Mouse (Mus musculus) adrenal gland, postnatal 14 days (tissue): ENCODE results near the gene Pheta1. TPM values are rescaled to one million over a fixed set of nuclear protein-coding genes. Genes with fewer than 3 reads are reported as not detected.

Source experiments
- DNase-seq: peaks from one replicate; pipeline ENCODE4 v3.0.0; 2021; ENCODE audit warnings: mixed read lengths
- long read RNA-seq, 2 experiments: library from polyadenylated mRNA; stranded (forward); transcript quantifications; one replicate each; pipeline ENCODE4 v2.0.0; 2021
- total RNA-seq: library from RNA; stranded (reverse); gene quantifications from 2 replicates; pipeline ENCODE4 v1.2.3, GENCODE M21; 2021

Pheta1 gene
- 7.1 and 8.8 TPM in 2 replicates for total RNA-seq
- long read RNA-seq, experiment 1, transcript Pheta1-201 (4 exons, 2,368 nt): major isoform, 20 of 28 reads
- long read RNA-seq, experiment 1, partial matches to known transcripts: 3 of 28 reads
- long read RNA-seq, experiment 1, other reads (novel, unspliced or antisense): 0 of 28 reads
- long read RNA-seq, experiment 2, transcript Pheta1-201 (4 exons, 2,368 nt): major isoform, 5 of 13 reads
- long read RNA-seq, experiment 2, partial matches to known transcripts: 1 of 13 reads
- long read RNA-seq, experiment 2, other reads (novel, unspliced or antisense): 4 of 13 reads

DNA sequence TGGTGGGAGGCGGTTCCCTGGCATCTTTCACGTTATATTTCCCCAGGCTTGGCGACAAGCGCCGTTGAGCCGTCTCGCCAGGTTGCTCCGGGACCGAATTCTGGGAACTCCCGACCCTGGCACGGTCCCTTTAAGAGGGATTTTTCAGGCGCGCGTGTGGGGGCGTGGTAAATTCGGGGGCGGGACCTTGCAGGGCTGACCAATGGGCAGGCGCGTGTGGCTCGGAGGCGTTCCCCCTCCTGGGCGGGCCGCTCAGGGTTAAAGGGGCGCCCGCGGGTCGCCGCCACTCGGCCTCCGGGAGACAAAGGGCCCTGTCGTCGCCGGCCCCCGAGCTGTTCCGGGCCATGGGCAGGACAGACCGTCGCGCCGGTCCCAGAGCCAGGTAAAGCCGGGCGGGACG, at the start of gene Pheta1:
Gene Pheta1 (plus strand): TSS at position 242 of the 400 bp plus-strand sequence.
- peak; percentile 97 for DNase-seq

DNA sequence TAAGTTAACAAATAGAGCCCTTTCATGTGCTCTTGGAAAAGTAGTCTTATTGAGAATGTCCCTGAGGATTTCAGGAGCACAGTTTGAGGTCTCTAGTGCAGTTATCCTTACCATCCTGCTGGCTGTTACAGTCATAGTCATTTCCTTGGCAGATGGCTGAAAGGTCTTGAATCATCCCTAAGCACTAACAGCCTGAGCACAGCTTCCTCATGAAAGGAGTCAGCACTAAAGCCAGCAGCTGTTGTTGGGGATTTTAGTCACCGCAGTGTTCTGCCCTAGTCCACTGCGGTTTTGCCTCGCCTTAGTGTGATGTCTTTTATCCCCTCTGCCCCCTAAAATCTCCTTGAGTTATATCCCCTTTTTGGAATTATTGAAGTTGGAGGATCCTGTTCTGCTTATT, 41.6 kb upstream of the Pheta1 start:
- DNase-seq: no peak

DNA sequence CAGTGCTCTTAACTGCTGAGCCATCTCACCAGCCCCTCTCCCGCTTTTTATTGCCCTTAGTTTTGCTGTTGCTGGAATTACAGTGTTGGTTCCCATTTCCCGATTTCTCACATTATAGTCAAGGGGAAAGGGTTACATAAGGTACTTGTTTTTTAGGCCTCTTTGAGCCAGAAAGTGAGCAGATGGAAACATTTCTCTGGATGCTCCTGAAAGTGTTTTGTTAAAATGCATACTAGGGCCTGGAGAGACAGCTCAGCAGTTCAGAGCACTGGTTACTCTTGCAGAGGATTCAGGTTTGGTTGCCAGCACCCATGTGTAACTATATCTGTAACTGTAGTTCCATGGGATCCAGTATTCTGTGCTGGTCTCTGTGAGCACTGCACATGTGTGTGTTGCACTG, 40.6 kb upstream of the Pheta1 start:
- no peak for DNase-seq

DNA sequence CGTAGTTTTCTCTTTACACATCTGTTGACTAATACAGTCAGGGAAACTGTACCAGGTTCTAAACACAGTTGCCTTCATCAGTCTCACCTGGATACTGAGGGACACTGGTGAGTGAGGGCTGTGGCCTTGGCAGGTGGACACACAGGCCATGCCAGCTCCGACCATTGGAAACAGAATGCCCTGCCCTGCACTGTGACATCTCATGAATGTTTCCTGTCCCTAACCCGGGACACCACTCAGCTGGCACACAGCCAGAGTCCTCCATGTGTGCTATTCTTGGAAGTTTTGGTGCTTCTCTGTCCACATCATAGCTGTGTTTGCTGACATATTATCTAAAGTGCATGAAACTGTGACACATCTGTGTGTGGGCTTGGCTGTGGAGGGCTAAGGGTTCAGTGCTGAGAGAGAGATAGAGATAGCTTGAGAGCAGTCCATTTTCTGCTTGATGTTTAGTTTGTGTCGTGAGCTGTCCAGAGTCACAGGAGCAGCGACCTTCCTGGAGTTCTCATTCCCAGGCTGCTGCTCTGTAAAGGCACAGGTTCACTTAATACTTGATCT, 39.0 kb upstream of the Pheta1 start:
- DNase-seq: peak; percentile 73

DNA sequence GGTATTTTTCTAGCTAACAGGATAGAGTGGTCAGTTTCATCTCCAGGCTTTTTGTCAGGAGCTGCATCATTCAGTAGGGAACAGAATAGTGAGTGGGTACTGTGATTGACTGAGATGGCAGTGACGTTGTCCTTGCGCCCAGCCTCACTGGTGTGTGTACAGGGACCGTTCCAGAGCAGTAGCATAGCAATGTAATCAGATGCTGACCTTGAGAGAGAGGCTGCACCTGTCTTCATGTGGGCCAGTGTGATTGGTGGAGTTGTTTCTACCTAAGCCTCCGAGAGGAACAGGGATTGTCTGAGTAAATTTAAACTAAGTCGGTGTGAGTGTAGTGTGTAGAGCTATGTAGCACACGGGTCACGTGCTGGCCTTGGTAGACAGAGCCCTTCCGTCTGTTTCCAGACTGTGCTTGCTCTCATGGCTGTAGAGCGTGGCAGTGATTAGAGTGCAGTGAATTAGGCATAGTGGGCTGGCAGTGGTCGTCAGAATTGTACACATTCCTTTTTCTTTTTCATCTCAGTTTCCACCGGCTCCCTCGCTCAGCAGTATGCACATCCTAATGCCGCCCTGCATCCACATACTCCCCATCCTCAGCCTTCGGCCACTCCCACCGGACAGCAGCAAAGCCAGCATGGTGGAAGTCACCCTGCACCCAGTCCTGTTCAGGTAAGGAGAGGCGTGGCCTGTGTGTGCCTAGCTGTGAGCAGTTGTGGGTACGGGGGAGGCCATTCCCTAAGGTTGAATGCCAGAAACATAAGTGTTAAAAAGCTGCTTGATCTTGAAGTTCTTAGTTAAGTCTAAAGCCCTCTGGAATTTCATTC, 38.2 kb upstream of the Pheta1 start:
- DNase-seq: no peak

DNA sequence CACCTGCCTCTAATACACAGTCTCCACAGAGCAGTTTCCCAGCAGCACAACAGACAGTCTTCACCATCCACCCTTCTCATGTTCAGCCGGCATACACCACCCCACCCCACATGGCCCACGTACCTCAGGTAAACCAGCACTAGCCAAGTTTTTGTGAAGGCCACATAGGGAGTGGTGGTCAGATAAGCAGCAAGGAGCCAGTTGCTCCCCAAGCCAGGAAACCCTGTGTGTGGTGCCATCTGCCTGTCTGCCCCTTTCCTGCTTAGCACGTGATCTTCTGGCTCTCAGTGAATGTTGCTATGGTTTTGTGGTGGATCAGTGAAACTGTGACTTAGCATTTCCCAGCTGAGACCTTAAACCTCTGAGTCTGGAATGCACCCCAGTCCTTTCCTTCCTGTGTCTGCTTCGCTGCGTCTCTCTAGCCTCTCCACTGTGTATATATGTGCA, 37.3 kb upstream of the Pheta1 start:
- no peak for DNase-seq

DNA sequence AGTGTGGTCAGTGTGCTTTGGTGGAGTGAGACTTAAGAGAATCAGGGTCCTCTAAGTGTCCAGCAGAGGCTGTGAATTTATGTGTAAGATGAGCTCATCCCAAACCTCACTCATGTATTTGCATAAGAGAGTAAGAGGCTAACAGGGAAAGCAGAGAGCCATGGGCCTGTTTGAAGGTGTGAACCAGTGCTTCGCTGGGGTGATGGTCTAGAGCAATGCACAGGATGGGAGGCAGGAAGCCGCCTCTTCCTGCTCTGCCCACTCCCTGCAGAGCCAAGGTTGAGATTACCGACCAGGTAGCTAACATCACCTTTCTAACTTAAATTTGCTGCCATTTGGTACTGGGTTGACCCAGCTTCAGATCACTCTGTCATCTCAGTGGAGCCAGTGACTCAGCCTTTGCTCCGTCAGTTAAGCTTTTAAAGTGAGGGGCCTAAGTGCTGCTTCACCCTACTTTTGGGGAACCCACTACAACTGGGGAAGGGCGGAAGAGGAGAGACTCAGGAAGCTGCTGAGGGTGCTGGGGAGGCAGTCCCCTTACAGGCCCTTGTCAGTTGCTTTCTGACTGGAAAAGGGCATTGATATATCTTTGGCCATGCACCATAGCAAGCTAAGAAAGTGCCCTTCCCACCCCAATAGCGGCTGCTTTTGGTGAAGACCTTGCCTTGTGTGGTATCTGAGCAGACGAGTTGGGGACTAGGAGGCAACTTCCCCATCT, 36.1 kb upstream of the Pheta1 start:
- DNase-seq: no peak

DNA sequence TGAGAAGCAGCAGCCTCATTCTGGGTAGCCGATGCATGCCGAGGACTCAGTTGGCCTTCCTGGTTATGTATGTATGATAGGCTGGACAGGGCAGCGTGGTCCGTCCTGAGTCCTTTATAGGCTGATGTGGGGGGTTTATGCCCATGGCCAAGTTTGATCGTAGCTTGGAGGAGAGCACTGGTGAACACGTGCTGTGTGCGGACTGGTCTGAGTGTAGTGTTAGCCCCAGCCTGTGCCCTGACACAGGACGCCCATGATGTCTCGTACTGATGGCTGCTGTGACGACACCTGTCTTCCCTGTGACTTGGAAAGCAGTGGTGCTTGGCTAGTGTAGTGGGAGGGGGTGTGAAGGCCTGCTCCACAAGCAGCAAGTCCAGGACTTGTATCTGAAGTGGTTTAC, 35.0 kb upstream of the Pheta1 start:
- DNase-seq: no peak

DNA sequence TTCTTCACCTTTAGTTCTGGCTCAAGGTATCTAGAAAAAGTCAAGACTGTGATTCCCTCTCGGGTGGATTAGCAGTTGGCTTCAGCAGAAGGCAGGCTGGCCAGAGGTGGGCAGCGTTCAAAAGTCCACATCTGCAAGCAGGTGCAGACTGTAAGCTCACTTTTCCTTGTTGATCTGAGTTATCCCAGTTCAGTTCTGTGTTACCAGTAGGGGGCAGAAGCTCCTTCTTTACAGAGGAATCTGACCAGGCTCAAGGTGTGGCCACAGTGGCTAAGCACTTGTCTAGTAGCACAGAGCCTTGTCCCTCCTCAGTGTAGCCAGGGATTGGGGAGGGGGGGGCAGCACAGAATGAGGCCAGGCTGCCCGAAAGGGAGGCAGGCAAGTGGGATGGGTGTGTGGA, 33.7 kb upstream of the Pheta1 start:
- DNase-seq: peak; percentile 74

DNA sequence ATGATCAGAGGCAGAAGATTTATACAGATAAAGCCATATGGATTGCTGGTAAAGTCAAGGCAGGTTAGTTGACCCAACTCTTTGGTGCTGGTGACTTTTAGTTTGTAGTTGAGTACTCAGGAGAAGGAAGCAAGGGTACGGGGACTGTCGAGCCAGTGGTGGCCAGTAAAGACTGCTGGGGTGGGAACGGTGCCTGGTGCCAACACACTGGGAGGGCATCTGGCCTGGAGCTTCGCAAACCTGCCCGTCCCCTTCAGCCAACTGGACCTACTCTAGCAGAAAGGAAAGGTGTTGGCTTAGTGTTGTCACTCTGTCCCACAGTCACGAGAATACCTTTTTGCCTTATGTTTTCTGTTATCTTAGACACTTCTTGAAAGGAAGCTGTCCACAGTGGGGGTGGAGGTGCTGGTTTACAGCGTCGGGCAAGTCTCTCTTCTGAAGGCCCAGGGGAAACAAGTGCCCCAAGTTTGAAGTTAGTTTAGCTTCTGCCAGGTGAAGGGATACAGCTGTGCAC, 32.9 kb upstream of the Pheta1 start:
- DNase-seq: no peak

DNA sequence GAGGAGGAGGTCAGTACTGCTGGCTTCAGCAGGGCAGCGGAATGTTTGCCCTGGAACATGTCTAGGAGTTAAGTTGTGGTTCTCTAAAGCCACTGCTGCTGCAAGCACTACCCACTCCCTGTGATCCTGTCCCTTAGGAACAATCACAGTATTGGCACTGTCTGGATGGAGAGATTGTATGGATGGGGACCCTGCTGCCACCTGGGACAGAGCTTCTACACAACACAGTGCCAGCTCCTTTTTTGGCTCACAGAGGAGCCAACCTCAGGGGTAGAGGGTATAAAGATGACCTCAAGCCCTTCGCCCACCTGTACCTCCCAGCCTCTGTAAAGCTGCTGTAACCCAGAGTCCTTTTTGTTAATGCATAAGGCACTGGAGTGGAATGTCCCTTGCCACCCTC, 32.2 kb upstream of the Pheta1 start:
- no peak for DNase-seq

DNA sequence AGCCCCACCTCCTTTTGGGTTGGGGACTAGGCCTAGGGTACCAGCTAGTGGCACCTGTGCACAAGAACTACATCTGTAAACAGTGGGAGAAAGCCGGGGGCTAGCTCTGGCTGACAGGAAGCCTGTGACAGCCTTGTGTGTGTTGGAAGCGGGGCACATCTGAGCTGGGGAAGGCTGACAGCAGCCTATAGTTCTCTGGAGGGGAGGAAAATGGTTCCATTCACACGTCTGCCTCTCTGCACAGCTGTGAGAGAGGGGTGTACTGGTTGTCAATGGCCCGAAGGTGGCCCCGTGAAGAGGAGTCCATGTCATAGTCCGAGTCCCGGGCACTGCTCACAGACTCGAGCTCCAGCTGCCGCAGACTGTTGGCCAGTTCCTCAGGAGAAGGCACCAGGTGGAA, 31.2 kb upstream of the Pheta1 start:
- no peak for DNase-seq

DNA sequence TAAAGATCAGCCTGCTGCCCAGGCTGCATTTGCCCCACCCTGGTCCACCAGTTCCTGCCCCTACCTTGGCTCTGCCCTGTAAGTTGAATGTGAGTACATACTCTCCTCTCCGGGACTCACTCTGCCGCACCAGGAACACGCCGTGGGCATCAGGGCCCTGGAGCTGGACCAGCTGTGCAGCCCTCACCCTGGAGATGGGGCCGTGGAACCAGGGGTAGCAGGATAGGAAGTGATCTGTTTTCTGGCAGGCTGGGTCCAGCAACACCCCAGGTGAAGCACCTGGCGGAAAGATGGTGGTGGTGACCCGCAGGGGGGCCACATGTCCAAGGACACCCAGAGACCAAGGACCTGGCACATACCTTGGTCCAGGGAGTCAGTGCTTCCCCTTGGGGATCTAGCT, 30.4 kb upstream of the Pheta1 start:
- no peak for DNase-seq

DNA sequence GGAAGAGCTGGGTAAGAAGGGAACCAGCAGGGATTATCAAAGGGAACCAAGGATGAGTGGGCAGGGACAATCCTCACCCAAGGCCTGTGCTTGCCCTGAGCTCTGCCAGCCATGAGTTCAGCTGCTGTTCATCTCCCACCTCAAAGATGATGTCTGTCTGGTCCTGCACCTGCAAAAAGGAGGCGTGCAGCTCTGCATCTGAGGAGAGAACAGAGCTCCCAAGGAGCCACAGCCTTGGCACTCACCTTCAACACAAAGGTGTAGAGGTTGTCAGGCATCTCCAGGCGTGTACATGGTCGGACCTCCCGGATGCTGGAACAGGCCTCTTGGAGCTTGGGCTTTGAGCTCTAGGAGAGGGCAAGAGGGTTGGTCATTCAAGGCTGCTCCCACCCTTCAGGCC, 29.9 kb upstream of the Pheta1 start:
- no peak for DNase-seq

DNA sequence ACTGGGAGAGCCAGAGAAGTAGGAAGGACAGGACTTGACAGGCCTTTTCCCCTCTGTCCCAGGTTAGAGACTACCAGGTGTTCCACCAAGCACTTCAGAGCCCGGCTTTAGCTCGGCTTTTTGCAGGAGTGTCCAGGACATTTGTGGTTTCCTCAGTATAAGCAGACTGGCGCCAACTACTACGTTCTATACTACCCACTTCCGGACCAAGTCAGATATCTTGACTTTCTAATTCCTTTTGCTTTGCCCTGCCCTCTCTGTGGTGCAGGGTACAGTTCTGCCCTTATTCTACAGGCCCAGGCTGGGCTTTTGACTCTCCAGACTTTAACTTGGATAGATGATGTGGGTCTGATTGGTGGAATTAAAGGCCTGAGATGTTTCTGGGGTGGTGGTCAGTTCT, 29.2 kb upstream of the Pheta1 start:
- DNase-seq: no peak

DNA sequence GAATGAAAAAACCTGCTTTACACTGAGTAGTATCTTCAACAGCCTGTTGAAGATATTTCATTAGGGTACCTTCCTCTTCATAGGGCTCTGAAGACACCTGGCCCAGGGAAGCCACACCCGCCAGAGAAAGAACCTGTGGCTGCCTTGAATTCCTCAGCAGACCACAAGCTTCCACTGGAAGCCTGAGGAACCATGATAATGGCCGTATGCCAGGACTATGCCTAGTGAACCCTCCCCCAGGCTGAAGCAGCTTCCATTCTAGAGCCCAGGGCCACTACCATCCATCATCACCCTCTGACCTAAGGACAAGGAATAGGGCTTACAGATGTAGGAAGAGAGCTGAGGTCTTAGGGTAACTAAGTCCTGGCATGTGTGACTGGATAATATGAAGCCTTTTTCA, 28.6 kb upstream of the Pheta1 start:
- peak; percentile 60 for DNase-seq

DNA sequence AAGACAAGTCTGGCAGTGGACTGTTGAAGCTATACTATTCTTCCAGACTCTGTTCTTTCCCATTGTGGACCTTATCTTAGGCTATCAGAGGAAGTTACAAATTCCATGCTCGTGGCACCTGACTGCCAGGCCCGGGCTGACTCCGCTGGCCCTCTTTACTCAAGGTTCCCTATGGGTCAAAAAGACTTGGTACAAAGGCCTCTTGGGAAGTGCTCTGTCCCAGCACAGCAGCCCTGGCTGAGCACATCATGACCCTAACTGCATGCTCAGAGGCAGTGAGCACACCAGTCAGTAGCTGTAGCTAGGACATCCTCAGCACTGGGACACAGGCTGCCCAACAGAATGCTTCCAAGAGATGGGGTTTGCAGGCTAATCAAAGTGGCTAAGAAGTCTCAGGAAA, 28.1 kb upstream of the Pheta1 start:
- peak; percentile 38 for DNase-seq

DNA sequence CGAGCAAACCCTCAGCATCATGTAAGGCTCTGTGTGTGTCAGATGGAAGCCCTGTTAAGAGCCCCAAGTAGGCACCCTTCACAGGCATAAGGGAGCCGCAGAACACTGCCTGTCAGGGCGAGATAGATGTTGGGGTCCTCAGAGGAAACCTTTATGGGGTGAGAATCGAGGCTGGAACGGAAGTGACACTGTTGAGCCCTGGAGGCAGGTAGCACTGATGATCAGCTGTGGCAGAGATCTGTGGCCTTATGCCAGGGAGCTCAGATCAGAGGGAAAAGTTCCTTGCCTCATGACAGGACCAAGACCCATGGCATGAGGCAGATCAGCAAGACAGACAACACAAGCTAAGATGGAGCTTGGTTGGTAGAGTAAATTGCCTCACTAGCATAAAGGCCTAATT, 27.7 kb upstream of the Pheta1 start:
- no peak for DNase-seq

DNA sequence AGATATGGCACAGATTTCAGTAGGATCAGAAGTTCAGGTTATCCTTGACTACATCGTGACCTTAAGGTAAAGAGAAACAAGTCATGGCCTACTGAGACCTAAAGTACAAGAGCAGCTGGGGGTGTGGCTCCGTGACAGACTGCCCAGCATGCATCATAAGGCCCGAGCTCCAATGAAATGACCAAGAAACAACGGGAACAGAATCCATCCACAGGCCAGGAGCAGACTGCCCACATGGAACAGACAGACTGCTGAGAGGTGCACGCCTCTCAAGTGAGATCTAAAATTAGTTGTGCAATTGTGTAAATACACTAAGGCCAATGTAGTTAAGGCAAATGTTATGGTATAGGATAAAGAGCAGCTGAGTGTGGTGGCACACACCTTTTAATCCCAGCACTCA, 27.2 kb upstream of the Pheta1 start:
- DNase-seq: no peak

DNA sequence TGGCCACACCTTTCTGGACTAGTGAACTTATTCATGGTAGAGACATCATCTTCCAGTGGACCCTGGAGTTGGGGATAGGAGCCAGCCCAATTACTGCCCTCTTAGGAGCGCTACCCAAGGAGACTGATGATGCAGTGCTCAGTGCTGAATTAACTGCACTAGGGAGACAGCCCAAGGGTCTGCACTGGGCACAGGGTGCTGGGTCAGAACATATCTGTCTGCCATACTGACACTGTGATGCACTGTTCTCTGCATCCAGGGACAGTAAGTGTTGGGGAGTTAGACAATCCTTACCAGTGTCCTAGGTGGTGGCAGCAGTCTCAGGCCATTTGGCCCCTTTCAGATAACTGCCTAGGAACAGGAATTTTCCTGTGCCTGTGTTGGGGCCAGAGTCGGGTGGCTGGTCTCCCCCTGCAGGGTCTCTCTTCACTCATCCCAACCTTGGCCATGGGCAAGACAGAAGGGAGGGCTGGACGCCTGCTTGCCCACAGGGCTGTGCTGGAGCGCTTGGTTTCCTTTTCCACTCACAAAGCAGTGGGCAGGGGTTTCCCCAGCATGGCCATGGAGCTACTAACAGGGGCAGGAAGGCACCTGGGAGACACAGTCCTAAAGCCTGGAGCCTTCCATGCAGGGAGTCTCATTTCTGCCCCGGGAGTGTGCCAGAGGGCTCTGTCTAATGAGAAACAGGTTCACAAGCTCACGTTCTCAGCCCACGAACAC, 25.8 kb upstream of the Pheta1 start:
- no peak for DNase-seq

DNA sequence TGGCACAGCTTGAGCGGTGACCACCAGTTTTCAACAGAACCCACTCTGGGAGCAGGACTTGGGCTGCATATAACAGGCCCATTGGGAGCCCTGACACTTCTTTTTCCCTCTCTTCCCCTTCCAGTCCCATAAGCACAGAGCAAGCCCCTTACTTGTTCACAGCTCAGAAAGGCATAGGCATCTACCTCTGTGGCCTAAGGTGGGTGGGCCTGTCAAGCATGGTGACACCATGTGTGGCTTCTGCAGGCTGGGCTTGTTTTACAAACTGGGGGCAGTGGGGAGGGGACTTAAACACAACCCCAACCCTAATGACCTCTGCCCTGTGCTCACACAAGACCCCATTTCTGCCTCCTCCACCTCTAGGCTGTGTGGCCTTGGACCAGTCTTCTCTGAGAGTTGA, 25.1 kb upstream of the Pheta1 start:
- DNase-seq: no peak

DNA sequence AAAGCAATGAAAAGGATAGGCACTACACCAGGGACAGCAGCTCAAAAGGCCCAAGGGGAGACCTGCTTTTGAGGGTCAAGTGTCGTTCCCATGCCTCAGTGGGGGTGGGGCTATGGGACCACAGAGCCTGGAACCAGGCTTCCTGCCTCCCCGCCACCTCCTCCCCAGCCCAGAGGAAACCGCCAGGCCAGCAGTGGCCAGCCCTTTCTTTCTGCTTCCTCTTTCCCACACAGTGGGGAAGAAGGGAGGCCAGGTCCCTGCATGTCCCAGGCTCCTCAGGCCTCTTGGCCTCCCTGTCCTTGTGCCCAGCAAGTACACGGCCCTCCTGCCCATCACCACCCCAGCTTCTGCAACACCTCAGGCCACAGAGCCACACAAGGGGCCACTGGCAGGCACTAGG, 24.7 kb upstream of the Pheta1 start:
- peak; percentile 55 for DNase-seq
